14 mouse cellular contexts compared by ENCODE assay signal in genomic region chr8:120344166-120344565, GRCm38 (mm10).
DNase-seq lines count a peak whose midpoint lies in the region; ATAC-seq and TF ChIP-seq lines count a peak whose summit lies in the region.
"Had no signal": no experiment of that assay in that cellular context is flagged by ENCODE, and none has a peak within 500 bp of the region (broad histone marks: within the 10 kb centered on the region; RNA-seq: fewer than 3 reads in every experiment).

No protein-coding gene starts in this region.

- H3K4me1 ChIP-seq in forebrain, postnatal 0 days (ENCODE audit: insufficient read depth) = peaks cover 17% of the 10 kb centered on the region
- peaks cover 9% of the 10 kb centered on the region for H3K4me1 ChIP-seq in liver, postnatal 0 days (ENCODE audit: insufficient read depth)
- peaks cover 82% of the 10 kb centered on the region for H3K4me1 ChIP-seq in neural tube, embryonic 15.5 days
- no peaks in the 10 kb centered on the region for H3K4me1 ChIP-seq in stomach, postnatal 0 days (replicated peaks; ENCODE audit: control insufficient read depth, insufficient read depth)

- no peaks in the 10 kb centered on the region for H3K36me3 ChIP-seq in forebrain, postnatal 0 days (ENCODE audit: insufficient read depth)
- H3K36me3 ChIP-seq in liver, postnatal 0 days (replicated peaks; ENCODE audit: insufficient read depth, low read length) = no peaks in the 10 kb centered on the region
- H3K36me3 ChIP-seq in neural tube, embryonic 15.5 days = no peaks in the 10 kb centered on the region
- H3K36me3 ChIP-seq in stomach, postnatal 0 days (ENCODE audit: control insufficient read depth, insufficient read depth, low read length) = no peaks in the 10 kb centered on the region
- H3K36me3 ChIP-seq: embryonic facial prominence, embryonic 13.5 days had no signal

- H3K4me2 ChIP-seq in forebrain, postnatal 0 days (ENCODE audit: low read depth) = no peak overlapping the region
- H3K4me2 ChIP-seq in liver, postnatal 0 days (ENCODE audit: low read depth, low read length) = no peak overlapping the region
- no peak overlapping the region; the same call in 1 of the 2 replicates for H3K4me2 ChIP-seq in neural tube, embryonic 15.5 days
- H3K4me2 ChIP-seq in stomach, postnatal 0 days (replicated peaks; ENCODE audit: low read depth) = no peak overlapping the region
- H3K4me2 ChIP-seq: embryonic facial prominence, embryonic 13.5 days had no signal

- no peaks in the 10 kb centered on the region for H3K9me3 ChIP-seq in forebrain, postnatal 0 days (ENCODE audit: low read length)
- no peaks in the 10 kb centered on the region for H3K9me3 ChIP-seq in liver, postnatal 0 days (ENCODE audit: low read length)
- H3K9me3 ChIP-seq in neural tube, embryonic 15.5 days (replicated peaks) = no peaks in the 10 kb centered on the region
- no peaks in the 10 kb centered on the region for H3K9me3 ChIP-seq in stomach, postnatal 0 days (ENCODE audit: control insufficient read depth, low read length)
- H3K9me3 ChIP-seq: embryonic facial prominence, embryonic 13.5 days had no signal

- intact Hi-C loops in left cerebral cortex, postnatal 25 days (cut with DNase I) = no loop called here

- peak overlapping the region; percentile 15; the same call in 1 of the 2 replicates for H3K27ac ChIP-seq in forebrain, postnatal 0 days (ENCODE audit: low read depth, low read length)
- H3K27ac ChIP-seq in liver, postnatal 0 days (ENCODE audit: low read depth) = no peak overlapping the region
- H3K27ac ChIP-seq in neural tube, embryonic 15.5 days (replicated peaks) = peak overlapping the region; percentile 71
- H3K27ac ChIP-seq in stomach, postnatal 0 days (replicated peaks) = no peak overlapping the region
- H3K27ac ChIP-seq: embryonic facial prominence, embryonic 13.5 days had no signal

- WGBS in forebrain, postnatal 0 days = 21% methylated on average over 4 of the region's 4 CpGs
- 27% methylated on average over 4 of the region's 4 CpGs for WGBS in liver, postnatal 0 days (ENCODE audit: insufficient replicate concordance)
- 23% methylated on average over 4 of the region's 4 CpGs for whole genome bisulfite sequencing in neural tube, embryonic 15.5 days
- WGBS in stomach, postnatal 0 days = 38% methylated on average over 4 of the region's 4 CpGs

- no peak for TF ChIP-seq CTCF in forebrain, postnatal 0 days (IDR thresholded peaks at IDR 0.05; ENCODE audit: low read depth)
- TF ChIP-seq CTCF in liver, postnatal 0 days (IDR thresholded peaks at IDR 0.05; ENCODE audit: low read depth) = no peak
- TF ChIP-seq CTCF in stomach, postnatal 0 days (IDR thresholded peaks at IDR 0.05; ENCODE audit: low read depth) = no peak

- no peaks in the 10 kb centered on the region for H3K27me3 ChIP-seq in forebrain, postnatal 0 days (ENCODE audit: insufficient read depth, low read length)
- H3K27me3 ChIP-seq in liver, postnatal 0 days (ENCODE audit: insufficient read depth, low read length) = no peaks in the 10 kb centered on the region; the same call in 1 of the 2 replicates
- H3K27me3 ChIP-seq in neural tube, embryonic 15.5 days (replicated peaks) = no peaks in the 10 kb centered on the region
- no peaks in the 10 kb centered on the region for H3K27me3 ChIP-seq in stomach, postnatal 0 days (ENCODE audit: control insufficient read depth, insufficient read depth, low read length)
- H3K27me3 ChIP-seq: embryonic facial prominence, embryonic 13.5 days had no signal

- DNase-seq in ovary, adult 18-20 months (ENCODE audit: low spot score) = peak; percentile 53
- no peak for DNase-seq in ovary, postnatal 14 days (ENCODE audit: low spot score)
- DNase-seq in forebrain, postnatal 0 days = no peak
- DNase-seq in liver, postnatal 0 days = no peak
- DNase-seq in layer of hippocampus, postnatal 14 days (ENCODE audit: low spot score in 2 of 2) = no peak
- DNase-seq in stomach, postnatal 0 days (ENCODE audit: low spot score) = no peak
- DNase-seq in left cerebral cortex, postnatal 25 days (ENCODE audit: low spot score in 2 of 2) = no peak
- DNase-seq: gastrocnemius, postnatal 36 days; lung, postnatal 14 days; retina, postnatal 1 day had no signal

- no peak for ATAC-seq in forebrain, postnatal 0 days
- ATAC-seq in liver, postnatal 0 days = peak; percentile 52
- ATAC-seq in neural tube, embryonic 15.5 days (ENCODE audit: low FRiP score) = no peak
- ATAC-seq in stomach, postnatal 0 days (ENCODE audit: low FRiP score, low TSS enrichment) = no peak
- ATAC-seq: activated CD4-positive, CD25-positive, alpha-beta regulatory T cell, adult 4 months; intestine, postnatal 0 days had no signal

- no peak overlapping the region; the same call in 1 of the 2 replicates for H3K9ac ChIP-seq in forebrain, postnatal 0 days
- H3K9ac ChIP-seq in liver, postnatal 0 days (replicated peaks) = no peak overlapping the region
- H3K9ac ChIP-seq in neural tube, embryonic 15.5 days (replicated peaks) = 0 out of 2 replicates have a peak overlapping the region, but pooled peaks have one; percentile 14
- no peak overlapping the region for H3K9ac ChIP-seq in stomach, postnatal 0 days (ENCODE audit: low read length)
- H3K9ac ChIP-seq: embryonic facial prominence, embryonic 13.5 days had no signal

- TF ChIP-seq EP300 in liver, postnatal 0 days (IDR thresholded peaks at IDR 0.05; ENCODE audit: low read depth) = no peak
- no peak for TF ChIP-seq EP300 in stomach, postnatal 0 days (optimal IDR thresholded peaks at IDR 0.05)

- H3K4me3 ChIP-seq in forebrain, postnatal 0 days (ENCODE audit: low read depth, low read length) = no peak overlapping the region
- H3K4me3 ChIP-seq in liver, postnatal 0 days (ENCODE audit: low read depth, low read length) = no peak overlapping the region
- H3K4me3 ChIP-seq in neural tube, embryonic 15.5 days (replicated peaks) = no peak overlapping the region
- H3K4me3 ChIP-seq in stomach, postnatal 0 days (ENCODE audit: low read depth, low read length) = no peak overlapping the region
- H3K4me3 ChIP-seq: embryonic facial prominence, embryonic 13.5 days had no signal

Comparison
In these comparisons a context has a peak if more than half of its experiments do, and no peak if none do; other contexts are left out.
1. H3K27ac ChIP-seq: peak in forebrain, postnatal 0 days (single experiment) and neural tube, embryonic 15.5 days (single experiment); none in liver, postnatal 0 days (single experiment) and stomach, postnatal 0 days (single experiment).